Mouse (Mus musculus) left cerebral cortex, postnatal 36 days (tissue): ENCODE results near the gene Tsga13. TPM values are rescaled to one million over a fixed set of nuclear protein-coding genes. Genes with fewer than 3 reads are reported as not detected.

Source experiments
- DNase-seq, 2 experiments: peaks; one replicate each; pipeline ENCODE4 v3.0.0; 2021 to 2022; ENCODE audit warnings: low spot score in 2 of 2, mixed read lengths in 1 of 2
- intact Hi-C: fragments of 180-260 bp; cut with DNase I; formaldehyde crosslinking; loops from one replicate; pipeline ENCODE4 v1.15.1; 2025
- total RNA-seq, 2 experiments: library from RNA; stranded (reverse); gene quantifications; 2 replicates each; pipeline ENCODE4 v1.2.3; 2021

Gene Tsga13
- total RNA-seq, 2 experiments from 2014 or later, result 0.50 TPM; not detected in 1

GRCm38 (mm10) chr6:30876661-30877060 is 38.7 kb downstream of the Tsga13 start:
- intact Hi-C loops, result no loop called here
- no peak for DNase-seq

- no peak for DNase-seq
- intact Hi-C loops, result no loop called here
These were observed 48.9 kb downstream of the Tsga13 start for GRCm38 (mm10) chr6:30866501-30866900.

GRCm38 (mm10) chr6:30865031-30865678 is 50.2 kb downstream of the Tsga13 start:
- DNase-seq, result no peak
- intact Hi-C loops, result no loop called here

GRCm38 (mm10) chr6:30855956-30856355 is 59.4 kb downstream of the Tsga13 start:
- DNase-seq, result no peak
- intact Hi-C loops, result no loop called here

GRCm38 (mm10) chr6:30855205-30855604 is 60.2 kb downstream of the Tsga13 start:
- intact Hi-C loops, result no loop called here
- no peak for DNase-seq

- intact Hi-C loops, result no loop called here
- DNase-seq, result no peak
These were observed 65.6 kb downstream of the Tsga13 start for GRCm38 (mm10) chr6:30849818-30850217.

Other genes starting within 250 kb of the Tsga13 start
- 1 to 10 TPM; 7.1 to 9.0 TPM for gene Cep41, start 221.8 kb downstream of the Tsga13 start, total RNA-seq
- gene Mest, start 192.0 kb downstream of the Tsga13 start, total RNA-seq, result 100 to 1,000 TPM in 1 of 2 experiments, 10 to 100 TPM in 1; 99.8 to 118 TPM
- 10 to 100 TPM; 68.4 to 77.7 TPM for gene Copg2, start 18.8 kb downstream of the Tsga13 start, total RNA-seq
- under 1 TPM; 0.59 to 0.66 TPM for gene Klf14, start 43.5 kb upstream of the Tsga13 start, total RNA-seq